Mouse (Mus musculus): ENCODE measurements around the gene Trem2.
A peak's percentile ranks its signal among the peaks of the same experiment; 100 is the strongest.
"Not testable (repeated sequence)": the region's sequence is repeated elsewhere in the genome, so short reads cannot be mapped to it uniquely, and the experiment has no call there.

The Trem2 gene

GRCm38 (mm10) chr17:48346231-48346630 lies at the start of gene Trem2:
Gene Trem2 (plus strand): TSS chr17:48346401.
- no peak for DNase-seq

- no peak for DNase-seq
Observed at GRCm38 (mm10) chr17:48299203-48299602, 47.0 kb upstream of the Trem2 start, which contains the start of gene Treml2. Gene Treml2 (plus strand): TSS chr17:48299498.

DNA sequence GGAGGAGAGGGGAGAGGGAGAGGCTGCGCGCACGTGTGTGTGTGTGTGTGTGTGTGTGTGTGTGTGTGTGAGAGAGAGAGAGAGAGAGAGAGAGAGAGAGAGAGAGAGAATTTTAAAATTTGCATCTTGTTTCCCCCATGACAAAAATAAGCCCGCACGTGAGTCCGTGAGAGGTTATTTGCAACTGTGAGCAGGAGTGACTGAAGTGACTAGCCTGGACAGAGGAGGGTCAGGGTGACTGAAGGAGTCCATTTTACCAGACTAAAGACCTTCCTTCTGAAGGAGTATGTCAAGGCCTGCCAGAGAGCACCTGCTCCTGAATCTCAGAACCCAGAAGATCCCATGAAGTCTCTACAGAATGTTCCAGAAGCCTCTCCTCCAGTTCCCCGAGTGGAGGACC lies 46.4 kb upstream of the Trem2 start:
- peak in 1 of 2 experiments; percentile 20 for DNase-seq

DNA sequence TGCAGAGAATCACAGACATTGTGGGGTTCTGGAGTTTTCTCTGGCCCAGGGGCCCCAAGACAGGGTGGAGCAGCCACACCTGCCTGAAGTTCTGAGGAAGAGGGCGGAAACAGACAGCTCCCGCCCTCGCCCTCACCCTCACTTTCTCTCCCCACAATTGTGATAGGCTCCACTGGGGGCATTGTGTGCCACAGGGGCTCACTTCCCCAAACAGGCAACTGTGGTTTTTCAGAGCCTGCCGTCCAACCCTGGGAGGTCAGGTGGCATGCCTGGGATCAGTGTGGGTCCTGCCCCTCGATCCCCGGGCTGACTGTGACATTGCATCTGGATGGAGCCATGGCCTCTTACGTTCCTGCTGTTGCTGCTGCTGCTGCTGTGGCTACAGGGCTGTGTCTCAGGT lies 46.0 kb upstream of the Trem2 start:
- peak; percentile 79 to 83 for DNase-seq

DNA sequence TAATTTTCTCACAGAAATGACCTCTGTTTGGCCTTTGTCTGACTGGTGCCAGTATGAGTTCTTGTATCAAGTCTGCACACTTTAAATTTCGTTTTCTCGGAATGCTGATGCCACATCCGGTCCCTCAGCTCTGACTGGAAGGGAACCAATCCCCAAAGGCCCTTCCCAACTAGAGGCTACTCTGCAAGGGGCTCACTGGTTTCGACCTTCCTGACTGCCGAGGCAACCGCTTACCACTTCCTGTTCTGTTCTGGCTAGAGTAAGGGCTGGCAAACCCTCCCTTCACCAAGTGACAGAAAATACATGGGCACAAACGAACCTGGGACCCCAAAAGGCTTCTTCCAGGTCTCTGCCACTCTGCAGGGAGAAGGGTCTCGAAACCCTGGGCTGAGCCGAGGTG lies 45.3 kb upstream of the Trem2 start:
- DNase-seq: peak; percentile 70 to 75

GRCm38 (mm10) chr17:48301792-48302191 lies 44.4 kb upstream of the Trem2 start:
- no peak for DNase-seq

GRCm38 (mm10) chr17:48312124-48312523 lies 34.1 kb upstream of the Trem2 start:
- DNase-seq: no peak

DNA sequence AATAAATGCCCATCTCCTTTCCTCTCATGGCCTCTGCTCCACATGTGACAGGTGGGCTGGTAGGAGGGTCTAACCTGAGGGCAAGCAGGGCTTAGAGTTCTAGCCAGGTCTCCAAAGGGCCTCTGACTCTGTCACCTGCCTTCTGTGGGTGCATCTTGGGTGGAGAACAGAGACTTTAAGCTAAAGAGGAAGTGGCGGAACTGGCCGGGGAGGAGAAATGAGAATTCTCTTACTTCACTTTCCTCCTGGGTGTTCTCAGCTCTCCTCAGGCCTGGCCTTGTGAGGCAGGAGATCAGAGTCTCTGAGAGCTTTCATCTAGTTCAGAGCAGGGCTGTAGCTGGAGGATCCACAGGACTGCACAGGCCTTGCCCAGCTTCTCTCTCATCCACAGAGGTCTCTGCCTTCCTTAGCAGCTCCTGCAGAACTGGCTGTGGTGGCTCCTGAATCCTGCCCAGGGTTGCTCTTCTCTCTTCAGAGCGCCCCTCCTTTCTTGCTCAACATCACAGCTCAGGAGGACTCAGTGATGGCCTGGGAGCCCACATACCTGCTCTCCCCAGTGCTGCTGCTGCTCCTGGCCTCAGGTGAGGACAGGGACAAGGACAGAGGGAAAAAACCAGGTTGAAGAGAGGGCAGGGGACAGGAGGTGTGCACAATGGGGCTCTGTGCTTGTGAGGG lies 30.2 kb upstream of the Trem2 start, which contains the start of gene B430306N03Rik:
B430306N03Rik (plus strand) TSS at position 237 of the 675 bp plus-strand sequence.
- not testable (repeated sequence) for DNase-seq

DNA sequence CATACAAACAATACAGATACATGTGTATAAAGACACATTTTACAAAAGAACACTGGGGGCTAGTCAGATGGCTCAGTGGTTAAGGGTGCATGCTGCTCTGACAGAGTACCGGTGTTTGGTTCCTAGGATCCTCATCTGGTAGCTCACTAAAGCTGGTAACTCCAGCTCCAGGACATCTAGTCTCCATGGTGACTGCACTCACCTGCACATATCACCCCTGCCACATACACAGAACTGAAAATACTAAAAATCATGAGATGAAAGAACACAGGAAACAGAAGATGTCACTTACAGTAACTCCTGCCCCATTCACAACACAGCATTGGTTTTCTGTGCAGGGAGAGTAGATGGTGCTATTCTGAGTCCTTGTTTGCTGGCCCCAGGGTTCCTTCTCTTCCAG lies 27.5 kb upstream of the Trem2 start:
- DNase-seq: no peak

- no peak for DNase-seq
Observed at GRCm38 (mm10) chr17:48321279-48321678, 24.9 kb upstream of the Trem2 start.

DNA sequence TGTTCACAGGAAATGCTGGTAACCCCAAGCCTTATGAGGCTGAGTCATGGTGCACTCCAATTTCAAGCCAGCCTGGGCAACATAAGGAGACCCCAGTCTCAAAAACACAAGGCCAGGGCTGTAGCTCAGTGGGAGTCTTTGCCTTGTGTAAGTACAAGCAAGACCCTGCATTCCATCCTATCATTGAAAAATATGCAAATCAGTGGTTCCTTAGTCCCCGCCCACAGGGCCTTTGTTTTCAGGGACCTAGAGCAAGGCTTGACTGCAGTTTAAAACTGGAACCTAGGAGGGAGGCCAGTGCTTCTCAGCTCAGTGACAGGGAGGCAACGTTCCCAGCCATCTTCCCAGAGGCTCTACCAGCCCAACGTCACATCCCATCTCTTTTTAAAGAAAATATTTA lies 23.0 kb upstream of the Trem2 start:
- DNase-seq: no peak

DNA sequence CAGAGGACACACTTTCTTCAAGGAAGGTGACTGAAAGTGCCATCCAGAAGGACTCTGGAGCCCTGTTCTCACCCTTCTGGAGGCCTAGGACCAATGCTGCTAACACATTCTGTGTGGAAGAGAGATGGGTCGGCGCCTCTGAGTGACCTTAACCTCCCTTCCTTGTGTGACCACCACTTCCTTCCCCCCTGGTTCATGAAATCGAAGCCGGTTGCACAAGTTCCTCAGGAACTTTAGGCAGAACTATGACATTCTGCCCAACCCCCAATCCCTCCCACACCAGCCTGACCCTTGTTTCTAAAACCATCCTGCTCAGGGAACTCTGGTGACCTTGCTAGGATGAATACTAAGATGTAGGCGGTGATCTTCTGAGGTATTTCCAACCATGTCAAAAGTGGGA lies 21.9 kb upstream of the Trem2 start:
- no peak for DNase-seq

DNA sequence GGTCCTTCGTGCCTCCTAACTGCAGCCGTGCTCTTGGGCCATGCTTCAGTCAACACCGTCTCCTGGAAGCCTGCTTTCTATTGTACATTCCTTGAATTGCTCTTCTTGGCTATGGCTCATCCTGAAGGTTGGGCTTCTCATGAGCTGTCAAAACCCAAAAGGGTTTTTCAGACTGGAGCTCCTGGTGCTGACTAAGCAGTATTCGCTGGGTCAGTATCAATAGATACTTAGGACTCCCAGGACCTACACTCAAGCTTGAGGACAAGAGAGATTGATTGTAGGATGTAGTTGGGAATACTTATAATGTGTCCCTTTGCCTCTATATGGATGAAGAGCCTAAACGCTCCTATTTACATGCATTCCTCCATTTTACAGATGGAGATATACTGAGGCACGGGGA lies 21.1 kb upstream of the Trem2 start:
- no peak for DNase-seq

DNA sequence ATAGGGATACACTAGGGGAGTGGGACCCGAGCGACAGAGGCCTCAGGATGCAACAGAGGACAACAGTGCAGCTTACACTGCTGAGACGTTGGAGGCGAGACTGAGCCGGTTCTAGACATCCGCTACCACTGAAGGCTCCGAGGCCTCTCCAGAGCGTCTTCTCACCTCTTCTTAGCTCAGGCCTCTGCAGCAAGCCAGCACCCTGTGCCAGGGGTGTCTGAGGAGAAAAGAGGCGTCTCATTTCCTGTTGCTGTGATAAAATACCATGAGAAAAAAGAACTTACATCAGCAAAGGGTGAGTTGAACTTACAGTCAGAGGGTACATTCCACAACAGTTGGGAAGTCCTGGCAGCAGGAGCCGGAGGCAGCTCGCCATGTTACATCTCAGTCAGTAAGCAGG lies 20.6 kb upstream of the Trem2 start:
- no peak for DNase-seq

GRCm38 (mm10) chr17:48326656-48327055 lies 19.5 kb upstream of the Trem2 start:
- no peak for DNase-seq

GRCm38 (mm10) chr17:48332524-48332923 lies 13.7 kb upstream of the Trem2 start:
- DNase-seq: no peak

DNA sequence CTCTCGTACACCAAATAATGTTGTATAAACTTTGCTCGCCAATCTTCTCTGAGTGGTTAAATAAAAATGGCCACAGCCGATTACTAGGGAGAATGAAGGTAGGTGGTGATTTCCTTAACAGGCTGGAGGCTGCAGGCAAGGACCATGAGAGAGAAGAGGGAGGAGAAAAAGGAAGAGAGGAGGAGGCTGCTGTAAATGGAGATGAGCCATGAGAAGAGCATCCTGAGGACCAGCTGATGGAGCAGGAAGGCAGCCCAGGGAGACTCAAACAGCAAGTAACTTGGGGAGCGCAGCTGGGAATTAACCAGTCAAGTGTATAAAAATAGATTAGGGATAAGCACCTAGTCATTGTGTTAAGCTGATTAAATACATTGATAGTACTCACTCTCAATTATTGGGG lies 12.0 kb upstream of the Trem2 start:
- DNase-seq: no peak

DNA sequence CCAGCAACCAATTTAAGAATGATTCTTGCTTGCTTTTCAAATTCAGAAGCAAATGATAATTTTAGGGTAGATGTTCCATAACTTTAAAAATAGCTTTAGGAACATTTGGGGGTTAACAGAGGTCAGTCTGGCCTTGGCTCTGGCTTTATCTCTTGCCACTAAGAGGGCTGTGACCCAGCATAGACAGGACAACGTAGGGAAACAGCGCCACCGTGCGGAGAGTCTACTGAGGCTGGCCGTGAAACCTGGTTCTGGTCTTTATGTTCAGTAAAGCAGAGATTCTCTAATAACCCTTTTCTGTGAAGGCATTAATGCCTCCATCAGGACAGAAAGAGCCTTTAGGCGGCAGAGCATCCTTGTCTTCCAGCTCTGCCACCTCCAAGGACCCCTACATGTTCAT lies 9.3 kb upstream of the Trem2 start:
- peak; percentile 75 to 82 for DNase-seq

GRCm38 (mm10) chr17:48340267-48340666 lies 5.9 kb upstream of the Trem2 start:
- no peak for DNase-seq

DNA sequence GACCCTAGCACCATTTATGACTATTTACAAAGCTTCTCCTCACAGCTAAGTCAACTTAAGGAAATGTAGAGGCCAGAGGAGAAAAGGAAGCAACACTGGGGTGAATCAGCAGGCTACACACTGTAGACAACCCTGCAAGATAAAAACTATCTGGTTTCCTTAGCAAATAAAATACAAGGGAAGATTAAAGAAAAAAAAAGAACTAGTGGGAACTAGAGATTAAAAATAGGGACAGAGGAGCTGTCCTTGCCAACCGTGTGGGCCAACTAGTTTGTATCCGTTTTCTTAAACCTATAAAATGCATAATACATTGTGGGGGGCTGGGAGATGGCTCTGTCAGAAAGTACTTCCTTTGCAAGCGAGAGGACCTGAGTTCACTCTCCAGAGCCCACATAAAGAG lies 4.3 kb upstream of the Trem2 start:
- no peak for DNase-seq

DNA sequence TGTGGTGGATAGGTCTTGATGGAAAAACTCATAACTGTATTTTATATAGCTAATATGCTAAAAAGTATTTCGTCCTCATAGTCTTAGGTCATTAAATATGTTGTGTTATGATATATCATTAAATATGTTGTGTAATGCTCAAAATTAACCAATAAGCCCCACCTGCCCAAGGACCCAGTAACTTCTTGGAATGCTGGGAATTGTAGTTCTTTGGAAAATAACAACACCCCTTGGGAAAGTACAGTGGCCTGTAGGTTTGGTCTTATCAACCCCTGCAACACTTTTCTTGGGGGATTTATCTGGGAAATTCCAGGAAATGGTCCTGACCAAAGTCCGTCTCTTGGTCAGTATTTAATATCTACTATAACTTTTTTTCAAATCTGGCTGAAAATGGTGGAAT lies 3.1 kb upstream of the Trem2 start:
- no peak for DNase-seq

GRCm38 (mm10) chr17:48345824-48346223 lies 377 bp upstream of the Trem2 start:
- no peak for DNase-seq

GRCm38 (mm10) chr17:48346834-48347233 lies 633 bp downstream of the Trem2 start:
- DNase-seq: no peak

DNA sequence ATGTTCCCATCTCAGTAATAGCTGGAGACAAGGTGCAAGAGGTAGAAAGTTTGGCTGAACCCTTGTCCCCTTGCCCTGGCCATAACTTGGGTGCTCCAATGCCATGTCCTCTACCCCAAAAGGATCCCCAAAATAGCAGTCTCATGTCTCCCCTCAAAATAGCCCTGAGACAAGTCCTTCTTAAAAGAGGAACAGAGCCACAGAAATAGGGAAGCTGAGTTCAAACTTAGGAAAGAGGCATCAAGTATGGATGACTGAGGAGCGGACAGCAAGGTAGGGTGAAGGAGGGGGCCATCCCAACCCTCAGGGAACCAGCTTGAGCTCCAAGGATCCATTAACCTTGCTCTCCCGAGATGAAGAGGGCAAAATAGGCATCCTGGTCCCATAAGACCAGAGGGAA lies 1.1 kb downstream of the Trem2 start:
- no peak for DNase-seq

DNA sequence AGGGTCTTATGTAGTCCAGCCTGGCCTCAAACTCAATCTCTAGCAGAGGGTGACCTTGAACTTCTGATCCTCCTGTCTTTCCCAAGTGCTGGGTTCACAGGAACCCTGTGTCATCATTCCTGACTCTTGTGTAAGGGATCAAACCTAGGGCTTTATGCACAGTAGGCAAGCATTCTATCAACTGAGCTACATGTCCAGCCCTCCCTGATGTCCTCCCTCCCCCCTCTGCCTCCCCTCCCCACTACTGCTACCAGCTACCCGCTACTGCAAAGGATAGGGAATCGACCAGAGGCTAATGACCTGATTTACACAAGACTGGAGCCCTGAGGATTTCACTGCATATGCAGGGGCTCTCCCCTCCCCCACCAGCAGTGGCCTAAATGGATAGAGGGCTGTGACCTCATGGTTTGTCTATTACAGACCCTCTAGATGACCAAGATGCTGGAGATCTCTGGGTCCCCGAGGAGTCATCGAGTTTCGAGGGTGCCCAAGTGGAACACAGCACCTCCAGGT lies 4.5 kb downstream of the Trem2 start:
- no peak for DNase-seq
